21 mouse cellular contexts compared by ENCODE assay signal in the genomic region with DNA sequence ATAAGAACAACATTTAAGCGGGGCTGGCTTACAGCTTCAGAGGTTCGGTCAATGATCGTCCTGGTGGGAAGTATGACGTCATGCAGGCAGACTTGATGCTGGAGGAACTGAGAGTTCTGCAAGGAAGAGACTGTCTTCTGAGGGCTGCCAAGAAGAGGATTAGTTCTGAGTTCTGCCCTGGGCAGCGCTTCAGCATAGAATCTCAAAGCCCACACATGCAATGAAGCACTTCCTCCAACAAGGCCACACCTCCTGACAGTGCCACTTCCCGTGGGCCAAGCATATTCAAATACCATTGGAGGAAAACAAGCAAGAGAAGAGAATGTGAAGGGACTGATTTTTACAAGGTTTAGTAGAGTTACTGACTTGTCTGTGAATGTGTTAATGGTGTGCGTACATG.
"Had no signal": no experiment of that assay in that cellular context is flagged by ENCODE, and none has a peak within 500 bp of the region (broad histone marks: within the 10 kb centered on the region; RNA-seq: fewer than 3 reads in every experiment).

No protein-coding gene starts in this region.

- DNase-seq: kidney, adult 8-10 months; kidney, postnatal 10 days; kidney, postnatal 36 days; layer of hippocampus, postnatal 36 days; liver; liver, postnatal 0 days; lung, embryonic 14.5 days; right cerebral cortex, adult 18-20 months; right cerebral cortex, postnatal 14 days; right cerebral cortex, postnatal 4 days; spleen, adult 18-20 months; thymus, postnatal 25 days had no signal

- H3K9me3 ChIP-seq: kidney, embryonic 15.5 days; limb, embryonic 10.5 days; stomach, embryonic 15.5 days had no signal

- ATAC-seq: intestine, postnatal 0 days; liver, postnatal 0 days; lung, postnatal 0 days; midbrain, embryonic 13.5 days had no signal

- H3K4me2 ChIP-seq: kidney, embryonic 15.5 days; limb, embryonic 13.5 days; lung, embryonic 14.5 days; midbrain, embryonic 13.5 days; stomach, embryonic 15.5 days had no signal

- H3K27me3 ChIP-seq: kidney, embryonic 15.5 days; limb, embryonic 13.5 days; midbrain, embryonic 13.5 days; stomach, embryonic 15.5 days had no signal

- H3K4me1 ChIP-seq: kidney, embryonic 15.5 days; limb, embryonic 10.5 days; limb, embryonic 13.5 days; stomach, embryonic 15.5 days had no signal

- H3K27ac ChIP-seq: kidney, embryonic 15.5 days; limb, embryonic 10.5 days; limb, embryonic 13.5 days; liver, embryonic 14.5 days; macrophage; midbrain, embryonic 13.5 days; stomach, embryonic 15.5 days had no signal

- H3K36me3 ChIP-seq: kidney, embryonic 15.5 days; limb, embryonic 10.5 days; limb, embryonic 13.5 days; midbrain, embryonic 13.5 days; stomach, embryonic 15.5 days had no signal

- H3K4me3 ChIP-seq: kidney, embryonic 15.5 days; limb, embryonic 10.5 days; limb, embryonic 13.5 days; midbrain, embryonic 13.5 days; stomach, embryonic 15.5 days had no signal

- H3K9ac ChIP-seq: kidney, embryonic 15.5 days; limb, embryonic 13.5 days; liver, embryonic 14.5 days; liver, postnatal 0 days; lung, embryonic 14.5 days; midbrain, embryonic 13.5 days; stomach, embryonic 15.5 days had no signal
